Mouse (Mus musculus) limb, embryonic 14.5 days (tissue): ENCODE data around the gene Mier1. TPM values are rescaled to one million over a fixed set of nuclear protein-coding genes. Genes with fewer than 3 reads are reported as not detected.

ENCODE experiments used
- ATAC-seq: fragments of 200-750 bp; cut with Nextera tagmentation; 2 replicates; pipeline ENCODE4 v1.8.0; 2017; ENCODE audit warnings: low read depth, moderate number of reproducible peaks, moderate TSS enrichment; ENCODE audit not compliant: low FRiP score
- DNase-seq: peaks from one replicate; pipeline ENCODE4 v3.0.0-alpha.2; 2015; ENCODE audit warnings: low spot score
- H3K27ac ChIP-seq: fragments of 300-500 bp; sonication (generic); replicated peaks from 2 replicates; pipeline ENCODE4 v1.5.1; 2014; ENCODE audit warnings: low read depth, mild to moderate bottlenecking, low read length, moderate library complexity, mixed read lengths
- H3K27me3 ChIP-seq: fragments of 300-500 bp; sonication (generic); 2 replicates; pipeline ENCODE4 v1.6.1; 2014; ENCODE audit warnings: low read length, mixed read lengths; ENCODE audit not compliant: control insufficient read depth, insufficient read depth
- H3K36me3 ChIP-seq: fragments of 300-500 bp; sonication (generic); 2 replicates; pipeline ENCODE4 v1.6.1; 2014; ENCODE audit warnings: mild to moderate bottlenecking, low read length, moderate library complexity, mixed read lengths; ENCODE audit not compliant: control insufficient read depth, insufficient read depth
- H3K4me1 ChIP-seq: fragments of 300-500 bp; sonication (generic); 2 replicates; pipeline ENCODE4 v1.6.1; 2014; ENCODE audit warnings: antibody characterized with exemption, low read length, mixed read lengths; ENCODE audit not compliant: control insufficient read depth, insufficient read depth
- H3K4me2 ChIP-seq: fragments of 300-500 bp; sonication (generic); replicated peaks from 2 replicates; pipeline ENCODE4 v1.6.1; 2014; ENCODE audit warnings: low read depth, mild to moderate bottlenecking, low read length, moderate library complexity; ENCODE audit not compliant: severe bottlenecking
- H3K4me3 ChIP-seq: fragments of 300-500 bp; sonication (generic); replicated peaks from 2 replicates; pipeline ENCODE4 v1.5.1; 2014; ENCODE audit warnings: low read length
- H3K9ac ChIP-seq: fragments of 300-500 bp; sonication (generic); 2 replicates; pipeline ENCODE4 v1.6.1; 2014; ENCODE audit warnings: mild to moderate bottlenecking, low read depth, low read length, moderate library complexity; ENCODE audit not compliant: severe bottlenecking
- H3K9me3 ChIP-seq: fragments of 300-500 bp; sonication (generic); 2 replicates; pipeline ENCODE4 v1.6.1; 2016; ENCODE audit warnings: low read length; ENCODE audit not compliant: control insufficient read depth
- POLR2A ChIP-seq: fragments of 200-500 bp; IDR thresholded peaks from 2 replicates; pipeline ENCODE4 v1.8.0; 2012; ENCODE audit warnings: inconsistent platforms, mild to moderate bottlenecking, moderate library complexity, borderline replicate concordance; ENCODE audit not compliant: insufficient read depth, insufficient read length; ENCODE audit errors: extremely low read depth
- WGBS: fragments of 180-500 bp; shearing (Covaris S2); extraction: QIAGEN DNeasy Blood & Tissue Kit; methylation state at CpG from one replicate; pipeline ENCODE4 v1.1.7; 2014; 5-methylcytosine and 5-hydroxymethylcytosine counted together
- polyA plus RNA-seq, 2 experiments: library from polyadenylated mRNA; depleted of rRNA in 1 of 2; stranded (reverse) in 1 of 2; unstranded in 1 of 2; fragments of >200 nt; fragmentation: Nextera tagmentation in 1 of 2; extraction: Ambion mirVana in 1 of 2; gene quantifications; 2 replicates each; pipeline versions ENCODE4 v1.2.1 to v1.2.3; 2012 to 2014

Mier1 gene
- polyA plus RNA-seq, 2 experiments = 32.9 to 41.2 TPM

- H3K27ac ChIP-seq = peak overlapping the region; percentile 99
- peak overlapping the region; percentile 72 for H3K4me2 ChIP-seq
- peak overlapping the region; percentile 98 for H3K9ac ChIP-seq
- H3K9me3 ChIP-seq = no peaks in the 10 kb centered on the region
- H3K4me1 ChIP-seq = peaks cover 15% of the 10 kb centered on the region
- peak overlapping the region; percentile 96 for H3K4me3 ChIP-seq
- 0 out of 2 replicates have a peak, but pooled peaks have one; percentile 32 for TF ChIP-seq POLR2A
- peak; percentile 70 for ATAC-seq
- no peaks in the 10 kb centered on the region for H3K27me3 ChIP-seq
- peak; percentile 58 for DNase-seq
- 2% methylated on average over 32 of the region's 48 CpGs for WGBS
- peaks cover 24% of the 10 kb centered on the region for H3K36me3 ChIP-seq
These were observed 100.3 kb downstream of the Mier1 start for GRCm38 (mm10) chr4:103214498-103214924.

Other genes starting within 250 kb of the Mier1 start
- gene Tctex1d1, start 135.8 kb upstream of the Mier1 start, polyA plus RNA-seq (2012; rRNA removed) = 0.12 and 0.30 TPM in 2 replicates
- 0.56 and 0.59 TPM in 2 replicates for gene Tctex1d1, start 135.8 kb upstream of the Mier1 start, polyA plus RNA-seq (2014; fragmentation: Nextera tagmentation; extraction: Ambion mirVana)
- gene Insl5, start 87.5 kb upstream of the Mier1 start, polyA plus RNA-seq (2012; rRNA removed) = 0.52 and 1.0 TPM in 2 replicates
- gene Insl5, start 87.5 kb upstream of the Mier1 start, polyA plus RNA-seq (2014; fragmentation: Nextera tagmentation; extraction: Ambion mirVana) = not detected in 2 replicates
- 5.4 and 7.0 TPM in 2 replicates for gene Wdr78, start 165 bp downstream of the Mier1 start, polyA plus RNA-seq (2012; rRNA removed)
- gene Wdr78, start 165 bp downstream of the Mier1 start, polyA plus RNA-seq (2014; fragmentation: Nextera tagmentation; extraction: Ambion mirVana) = 3.4 and 4.4 TPM in 2 replicates
- gene Slc35d1, start 100.8 kb downstream of the Mier1 start, polyA plus RNA-seq (2012; rRNA removed) = 18.0 and 23.7 TPM in 2 replicates
- gene Slc35d1, start 100.8 kb downstream of the Mier1 start, polyA plus RNA-seq (2014; fragmentation: Nextera tagmentation; extraction: Ambion mirVana) = 12.2 and 14.4 TPM in 2 replicates
- gene 4921539E11Rik, start 176.5 kb downstream of the Mier1 start, polyA plus RNA-seq (2012; rRNA removed) = not detected in 2 replicates
- not detected in 2 replicates for gene 4921539E11Rik, start 176.5 kb downstream of the Mier1 start, polyA plus RNA-seq (2014; fragmentation: Nextera tagmentation; extraction: Ambion mirVana)
- 10.2 and 10.4 TPM in 2 replicates for gene Oma1, start 199.4 kb downstream of the Mier1 start, polyA plus RNA-seq (2012; rRNA removed)
- gene Oma1, start 199.4 kb downstream of the Mier1 start, polyA plus RNA-seq (2014; fragmentation: Nextera tagmentation; extraction: Ambion mirVana) = 15.1 and 16.7 TPM in 2 replicates